Mouse (Mus musculus): Measurements from ENCODE around the gene Iqcf1.

Iqcf1 gene

DNA sequence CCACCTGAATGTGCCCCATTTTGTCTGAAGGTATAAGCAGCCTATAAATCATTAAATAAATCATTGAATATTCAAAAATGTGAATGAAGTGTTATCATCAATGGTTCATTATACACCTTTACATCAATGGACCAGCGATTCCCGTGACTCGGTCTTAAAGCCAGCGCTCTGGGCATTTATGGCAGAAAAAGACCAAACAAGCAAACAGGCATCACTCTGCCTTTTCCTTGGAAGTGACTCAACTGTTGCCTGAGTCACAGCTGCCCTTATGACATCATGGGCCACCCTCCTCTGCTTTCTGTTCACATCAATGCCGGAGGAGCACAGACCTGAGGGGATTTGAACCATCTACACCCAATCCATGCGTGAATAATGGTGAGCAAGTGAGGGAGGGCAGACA, at the start of gene Iqcf1:
Gene Iqcf1, plus strand, starts transcription at position 301 of the 400 bp plus-strand sequence.
- CTCF ChIA-PET, result no interaction called here

DNA sequence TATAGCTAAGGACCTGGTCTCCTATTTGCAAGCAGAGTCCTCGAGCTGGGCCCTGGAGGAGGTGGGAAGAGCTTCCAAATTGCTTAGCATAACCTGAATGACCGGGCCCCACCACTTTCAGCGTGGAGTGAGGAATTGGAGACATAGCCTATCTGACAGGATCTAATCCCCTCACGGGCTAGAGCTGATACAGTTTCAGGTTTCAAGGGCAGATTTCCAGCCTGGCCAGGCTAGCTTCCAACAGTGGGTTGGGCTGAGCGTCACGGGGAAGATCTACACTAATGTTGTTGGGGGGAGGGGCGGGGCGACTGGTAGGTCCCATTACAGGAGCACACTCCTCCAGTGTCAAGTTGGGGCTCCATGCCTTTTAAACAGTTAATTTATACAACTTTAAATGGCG, 49.1 kb upstream of the Iqcf1 start:
- CTCF ChIA-PET, result interaction anchor here (0.5 kb wide), 1 partner anchor 40 kb away, joined by 3 read pairs; no protein-coding TSS in a partner anchor

DNA sequence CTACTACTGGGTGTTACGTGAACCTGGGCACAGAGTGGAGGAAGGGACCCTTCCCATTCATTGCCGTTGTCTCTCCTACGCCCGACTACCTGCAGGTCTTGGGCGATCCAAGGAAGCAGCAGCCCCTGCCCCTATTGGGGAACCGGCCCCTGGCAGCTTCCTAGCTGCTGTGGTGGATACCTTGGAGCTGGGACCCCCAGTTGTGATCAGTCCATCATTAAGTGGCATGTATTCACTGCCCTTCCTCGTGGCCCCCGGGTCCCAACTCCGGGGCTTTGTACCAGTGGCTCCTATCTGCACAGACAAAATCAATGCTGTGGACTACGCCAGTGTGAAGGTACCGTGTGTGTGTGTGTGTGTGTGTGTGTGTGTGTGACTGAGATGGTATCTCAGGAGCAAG, 48.5 kb upstream of the Iqcf1 start:
- CTCF ChIA-PET, result no interaction called here

DNA sequence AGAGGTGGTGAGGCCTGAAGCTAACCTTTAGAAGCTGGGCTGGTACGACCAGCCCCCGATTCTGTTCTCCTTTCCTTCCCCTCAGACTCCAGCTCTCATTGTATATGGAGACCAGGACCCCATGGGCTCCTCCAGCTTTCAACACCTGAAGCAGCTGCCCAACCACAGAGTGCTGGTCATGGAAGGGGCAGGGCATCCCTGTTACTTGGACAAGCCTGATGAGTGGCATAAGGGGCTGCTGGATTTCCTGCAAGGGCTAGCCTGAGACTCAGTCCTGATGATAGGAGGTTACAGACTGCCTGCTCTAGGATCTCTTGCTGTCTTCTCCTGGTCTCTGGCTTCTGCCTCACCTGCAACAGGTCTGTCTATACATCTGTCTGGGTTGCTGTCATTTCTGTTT, 47.9 kb upstream of the Iqcf1 start:
- CTCF ChIA-PET, result no interaction called here

DNA sequence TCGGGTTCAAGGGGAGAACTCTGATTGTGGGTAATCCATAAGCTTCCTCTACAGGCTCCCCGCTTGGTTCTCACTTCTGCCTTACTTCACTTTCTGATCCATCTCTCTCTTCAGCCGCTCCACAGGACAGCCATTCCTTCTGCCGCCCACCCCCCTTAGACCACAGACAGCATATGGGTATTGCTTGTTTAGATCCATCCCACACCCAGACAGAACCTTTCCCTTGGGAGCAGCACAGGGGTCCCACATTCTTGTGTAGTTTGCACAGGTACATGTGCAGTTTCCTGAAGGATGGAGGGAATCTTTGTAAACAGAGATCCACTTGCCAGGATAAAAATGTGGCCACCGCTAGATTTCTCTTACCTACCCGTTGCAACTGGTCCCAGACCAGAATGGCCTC, 47.4 kb upstream of the Iqcf1 start:
- CTCF ChIA-PET, result no interaction called here

DNA sequence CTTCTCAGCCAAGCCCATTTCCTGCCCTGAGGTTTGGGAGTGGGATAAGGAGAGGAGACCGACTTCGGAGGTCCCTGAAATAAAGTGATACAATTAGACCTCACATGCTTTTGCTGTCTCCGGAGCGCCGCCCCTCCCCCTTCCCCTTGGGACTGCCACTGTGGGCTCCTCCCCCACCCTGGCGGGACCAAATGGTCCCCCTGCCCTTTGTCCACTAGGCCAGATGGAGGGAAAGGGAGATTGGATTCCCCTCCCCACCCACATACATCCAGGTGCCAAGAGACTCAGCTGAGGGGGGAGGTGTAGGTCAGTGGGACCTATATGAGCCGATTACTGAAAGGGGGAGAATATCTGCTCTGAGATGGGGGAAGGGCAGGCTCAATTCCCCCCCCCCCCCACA, 46.9 kb upstream of the Iqcf1 start:
- CTCF ChIA-PET, result no interaction called here

DNA sequence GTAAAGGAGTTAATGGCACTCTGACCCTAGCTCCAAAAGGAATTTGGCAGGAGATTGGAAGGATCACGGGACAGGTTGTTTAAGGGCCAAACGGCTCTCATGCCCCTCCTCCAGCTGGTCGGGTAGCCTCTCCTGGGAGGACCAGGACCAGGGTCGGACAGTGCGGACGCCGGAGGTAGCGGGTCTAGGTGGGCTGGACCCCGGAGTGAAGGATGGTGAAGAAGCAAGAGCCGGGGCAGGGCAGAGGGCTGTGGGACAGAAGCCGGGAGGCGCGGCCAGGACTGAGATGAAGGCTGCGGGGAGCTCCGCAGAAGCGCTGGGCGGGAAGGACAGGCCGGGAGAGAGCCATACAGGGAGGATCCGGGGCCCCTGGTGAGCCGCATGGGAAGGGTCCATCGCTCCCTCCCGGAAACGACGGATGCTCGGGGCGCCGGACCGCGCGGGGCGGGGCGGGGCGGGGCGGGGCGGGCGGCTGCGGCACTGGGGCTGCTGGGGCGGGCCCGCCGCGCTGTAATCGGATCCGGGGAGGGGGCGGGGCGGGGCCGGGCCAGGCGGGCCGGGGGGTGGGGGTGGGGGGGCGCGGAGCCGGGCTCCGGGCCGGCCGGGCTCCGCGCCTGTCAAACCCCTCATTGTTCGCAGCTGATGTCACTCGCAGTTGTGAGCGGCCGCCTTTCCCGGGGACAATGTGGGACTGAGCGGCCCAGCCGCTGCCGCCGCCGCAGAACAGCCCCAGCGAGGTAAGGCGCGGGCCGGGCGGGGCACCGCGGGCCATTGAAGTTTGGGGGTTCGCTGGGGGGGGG, 46.3 kb upstream of the Iqcf1 start, which contains the start of gene Pcbp4:
Gene Pcbp4, plus strand, starts transcription at position 21 of the 800 bp plus-strand sequence.
- CTCF ChIA-PET, result no interaction called here

DNA sequence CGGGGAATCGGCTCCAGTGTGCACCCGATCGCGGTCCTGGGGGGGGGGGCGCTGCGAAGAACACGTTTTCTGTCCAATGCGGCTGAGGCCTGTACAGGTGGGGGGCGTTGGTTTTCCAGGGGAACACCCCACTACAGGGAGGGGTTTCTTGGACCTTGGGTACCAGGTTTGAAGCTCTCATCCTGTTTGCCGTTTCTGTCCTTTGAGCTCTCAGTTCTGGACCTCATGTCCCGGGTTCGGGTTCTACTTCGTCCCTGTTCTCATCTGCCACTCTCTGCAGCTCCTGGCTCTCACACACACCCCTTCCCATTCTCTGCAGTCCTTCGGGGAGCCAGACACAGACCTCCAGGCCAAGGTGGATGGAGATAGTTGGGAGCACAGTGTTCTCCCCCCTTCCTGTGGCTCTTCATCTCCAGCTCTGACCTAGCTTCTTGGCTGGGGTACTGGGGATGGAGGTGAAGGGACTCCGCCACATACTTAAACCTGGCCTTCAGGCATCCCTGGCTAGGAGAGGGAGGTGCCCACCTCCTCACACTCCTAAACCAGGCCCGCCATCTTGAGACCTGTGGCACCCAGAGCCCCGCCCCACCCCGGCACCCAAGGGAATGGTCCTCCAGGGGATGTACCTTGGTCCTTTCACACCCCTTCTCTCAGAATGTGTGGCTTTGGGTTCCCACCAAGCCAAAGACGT, 45.6 kb upstream of the Iqcf1 start:
- CTCF ChIA-PET, result no interaction called here

DNA sequence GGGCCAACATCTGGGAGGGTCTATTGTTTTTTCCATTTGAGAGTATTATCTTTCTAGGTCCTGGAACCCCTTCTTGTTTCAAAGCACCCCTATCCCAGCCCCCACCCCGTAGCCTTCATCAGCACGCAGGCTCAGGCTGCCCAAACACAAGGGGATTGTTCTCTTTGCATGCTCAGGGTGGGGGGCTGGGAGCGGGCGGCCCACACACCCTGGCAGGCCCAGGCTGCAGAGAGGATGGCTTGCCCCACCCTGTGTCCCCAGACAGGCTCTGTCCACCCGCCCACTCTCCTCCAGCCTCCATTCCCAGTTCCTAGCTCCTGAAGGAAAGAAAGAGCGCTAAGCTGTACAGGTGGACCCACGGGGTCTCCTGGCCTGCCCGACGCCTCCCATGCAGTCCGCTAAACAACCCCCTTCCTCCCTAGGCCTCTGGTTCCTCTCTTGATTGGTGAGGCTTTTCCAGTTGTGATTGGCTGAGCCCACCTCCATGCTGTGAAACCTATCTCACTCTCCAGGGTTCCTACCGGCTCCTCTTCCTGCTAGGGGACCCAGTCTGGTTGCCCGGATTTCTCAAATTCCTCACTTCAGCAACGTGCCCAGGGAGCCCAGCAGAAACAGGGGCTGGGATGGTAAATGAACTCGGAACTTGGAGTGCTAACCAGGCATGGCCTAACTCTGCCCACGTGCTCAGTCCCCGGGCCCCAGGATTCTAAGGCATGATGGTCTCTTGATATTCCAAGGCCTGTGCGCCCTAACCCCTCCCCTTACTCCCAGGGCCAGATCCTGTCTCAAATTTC, 44.7 kb upstream of the Iqcf1 start:
- CTCF ChIA-PET, result no interaction called here

DNA sequence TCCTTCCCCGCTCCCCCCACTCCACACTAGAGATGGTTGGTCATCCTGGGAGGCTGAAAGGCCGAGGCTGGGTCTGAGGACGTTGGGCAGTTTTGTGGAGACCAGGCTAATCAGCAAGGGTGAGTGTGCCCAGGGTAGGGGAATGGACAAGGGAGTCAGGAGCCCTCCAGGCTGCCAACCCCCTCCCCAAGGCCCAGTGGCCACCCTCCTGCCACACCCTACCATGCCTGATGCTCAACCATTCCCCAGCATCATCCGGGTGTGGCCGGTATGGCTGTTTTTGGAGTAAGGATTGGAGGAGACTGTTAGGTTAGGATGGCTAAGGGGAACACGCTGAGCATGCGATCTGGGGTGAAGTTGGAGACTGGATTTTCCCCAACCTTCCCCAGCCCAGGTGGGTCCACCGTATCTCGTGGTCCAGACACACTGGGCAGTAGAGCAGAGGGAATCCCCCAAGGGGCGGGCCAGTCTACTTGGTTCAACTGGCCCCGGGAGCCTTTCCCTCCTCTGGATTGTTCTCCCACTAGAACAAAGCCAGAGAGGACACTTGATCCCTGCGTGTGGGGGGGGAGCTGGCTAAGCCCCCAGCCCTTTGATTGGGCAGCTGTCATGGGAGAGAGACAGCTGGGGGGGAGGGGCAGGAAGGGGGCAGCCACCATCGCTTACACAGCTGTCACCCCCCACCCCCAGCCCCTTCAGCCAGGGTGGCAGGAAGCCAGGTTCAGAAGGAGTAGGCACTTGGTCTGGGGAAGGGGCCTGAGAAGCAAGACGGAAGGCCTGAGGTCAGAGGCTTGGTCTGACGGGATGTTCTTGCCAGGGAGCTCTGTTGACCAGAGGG, 43.2 kb upstream of the Iqcf1 start:
- CTCF ChIA-PET, result no interaction called here

DNA sequence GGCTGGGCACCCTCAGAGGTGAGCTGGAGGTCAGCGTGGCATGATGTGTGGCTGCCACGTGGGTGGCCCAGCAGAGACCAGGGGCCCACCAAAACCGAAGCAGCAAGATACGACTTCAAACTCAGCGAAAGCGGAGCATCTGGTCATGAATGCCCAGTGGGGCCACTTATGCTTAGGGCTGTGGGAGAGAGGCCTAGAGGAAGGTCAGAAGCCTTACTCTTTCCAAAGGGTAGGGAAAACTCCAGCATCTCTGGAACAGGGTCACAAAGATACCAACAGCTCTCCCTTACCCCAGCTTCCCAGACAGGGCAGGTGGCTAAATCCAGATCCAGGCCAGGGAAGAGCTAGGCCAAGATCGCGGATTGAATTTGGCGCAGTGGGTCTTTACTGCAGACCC, 42.6 kb upstream of the Iqcf1 start:
- CTCF ChIA-PET, result no interaction called here

DNA sequence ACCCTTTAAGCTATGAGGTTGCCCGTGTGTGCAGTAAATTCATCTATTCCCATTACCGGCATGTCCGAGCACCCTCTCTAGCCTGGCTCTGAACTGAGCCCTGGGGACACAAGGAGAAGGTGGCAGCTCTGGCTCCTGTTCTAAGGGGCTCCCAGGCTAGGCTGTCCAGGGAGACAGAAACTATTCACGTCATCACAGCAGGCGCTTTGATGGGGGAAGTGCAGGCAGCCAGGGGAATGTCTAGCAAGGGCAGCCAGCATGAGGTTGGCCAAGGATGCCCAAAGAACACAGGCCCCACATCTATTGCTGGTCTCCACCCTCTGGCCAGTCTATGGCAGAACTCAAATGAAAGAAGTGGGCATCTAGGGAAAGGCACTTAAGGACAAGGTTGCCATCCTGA, 41.8 kb upstream of the Iqcf1 start:
- CTCF ChIA-PET, result no interaction called here

DNA sequence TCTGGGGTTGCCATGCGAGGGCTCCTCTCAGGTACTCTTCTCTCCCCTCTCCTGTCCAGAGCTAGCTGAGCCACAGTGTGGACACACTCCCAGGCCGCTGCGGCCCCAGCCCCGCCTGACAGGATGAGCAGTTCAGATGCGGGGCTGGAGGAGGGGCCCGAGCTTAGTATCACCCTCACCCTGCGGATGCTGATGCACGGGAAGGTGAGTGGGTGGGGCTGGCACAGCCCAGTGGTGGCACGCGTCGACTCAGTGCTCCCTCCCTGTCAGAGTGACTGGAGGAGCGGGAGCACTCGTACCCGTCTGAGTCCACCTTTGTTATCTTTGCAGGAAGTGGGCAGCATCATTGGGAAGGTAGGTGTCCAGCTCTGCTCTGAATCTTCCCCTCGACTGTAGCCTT, 39.8 kb upstream of the Iqcf1 start:
- CTCF ChIA-PET, result no interaction called here

DNA sequence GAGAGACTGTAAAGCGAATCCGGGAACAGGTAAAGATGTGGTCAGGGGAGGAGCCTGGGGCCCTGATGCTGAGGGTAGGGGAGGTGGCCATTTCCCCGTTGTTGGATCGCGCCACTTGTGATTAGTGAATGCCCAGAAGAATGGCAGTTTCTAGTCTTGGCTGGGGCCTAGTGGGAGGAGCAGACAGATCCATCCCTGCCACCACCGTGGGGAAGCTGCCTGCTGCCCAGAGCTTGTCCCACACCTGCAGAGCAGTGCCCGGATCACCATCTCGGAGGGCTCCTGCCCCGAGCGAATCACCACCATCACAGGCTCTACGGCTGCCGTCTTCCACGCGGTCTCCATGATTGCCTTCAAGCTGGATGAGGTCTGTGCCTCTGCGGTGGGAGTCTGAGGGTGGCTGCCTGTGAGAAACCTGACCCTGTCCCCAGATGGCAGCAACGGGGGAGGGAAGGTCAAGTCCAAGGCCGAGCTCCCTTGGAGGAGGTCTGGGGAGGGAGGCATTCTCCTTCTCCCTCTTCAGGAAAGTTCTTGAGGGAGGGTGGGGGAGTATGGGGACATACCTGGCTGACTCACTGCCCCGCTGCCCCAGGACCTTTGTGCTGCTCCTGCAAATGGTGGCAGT, 39.3 kb upstream of the Iqcf1 start:
- CTCF ChIA-PET, result interaction anchor here (0.6 kb wide), 1 partner anchor 17 kb away, joined by 12 read pairs; no protein-coding TSS in a partner anchor

DNA sequence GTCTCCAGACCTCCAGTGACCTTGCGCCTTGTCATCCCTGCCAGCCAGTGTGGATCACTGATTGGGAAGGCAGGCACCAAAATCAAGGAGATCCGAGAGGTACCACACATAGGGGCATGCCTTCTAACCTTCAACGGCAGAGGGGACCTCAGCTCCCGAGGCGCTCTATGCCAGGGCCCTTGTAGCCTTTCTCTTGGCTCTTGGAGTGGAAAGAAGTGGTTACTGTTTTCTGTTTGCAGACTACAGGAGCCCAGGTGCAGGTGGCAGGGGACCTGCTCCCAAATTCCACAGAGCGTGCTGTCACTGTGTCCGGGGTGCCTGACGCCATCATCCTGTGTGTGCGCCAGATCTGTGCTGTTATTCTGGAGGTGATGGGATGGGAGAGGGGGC, 38.7 kb upstream of the Iqcf1 start:
- CTCF ChIA-PET, result no interaction called here

DNA sequence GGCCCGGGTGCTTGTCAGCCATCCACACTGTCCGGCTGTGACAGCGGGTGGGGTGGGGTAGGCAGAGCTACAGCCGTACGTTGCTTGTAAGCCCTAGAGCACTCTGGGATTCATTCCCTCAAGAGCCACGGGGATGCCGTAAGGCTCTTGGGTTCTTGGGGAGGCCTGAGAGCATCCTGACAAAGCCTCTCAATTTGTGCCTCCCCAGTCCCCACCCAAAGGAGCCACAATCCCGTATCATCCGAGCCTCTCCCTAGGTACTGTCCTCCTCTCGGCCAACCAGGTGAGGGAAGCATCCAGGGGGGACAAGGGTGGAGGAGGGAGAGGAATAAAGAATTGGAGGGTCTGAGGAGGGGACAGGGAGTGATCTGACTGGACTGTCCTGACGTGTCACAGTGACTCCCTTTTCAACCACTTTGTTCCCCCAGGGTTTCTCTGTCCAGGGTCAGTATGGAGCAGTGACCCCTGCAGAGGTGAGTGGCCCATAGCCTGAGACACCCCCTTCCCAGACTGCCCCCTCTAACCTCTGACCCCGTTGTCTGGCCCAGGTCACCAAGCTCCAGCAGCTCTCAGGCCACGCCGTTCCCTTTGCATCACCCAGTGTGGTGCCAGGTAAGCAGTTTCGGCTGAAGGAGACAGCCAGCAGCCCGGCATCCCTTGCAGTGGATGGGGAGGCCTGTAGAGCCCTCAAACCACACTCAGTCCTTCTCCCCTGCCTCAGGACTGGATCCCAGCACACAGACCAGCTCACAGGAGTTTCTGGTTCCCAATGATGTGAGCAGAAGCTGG, 37.9 kb upstream of the Iqcf1 start:
- CTCF ChIA-PET, result no interaction called here

DNA sequence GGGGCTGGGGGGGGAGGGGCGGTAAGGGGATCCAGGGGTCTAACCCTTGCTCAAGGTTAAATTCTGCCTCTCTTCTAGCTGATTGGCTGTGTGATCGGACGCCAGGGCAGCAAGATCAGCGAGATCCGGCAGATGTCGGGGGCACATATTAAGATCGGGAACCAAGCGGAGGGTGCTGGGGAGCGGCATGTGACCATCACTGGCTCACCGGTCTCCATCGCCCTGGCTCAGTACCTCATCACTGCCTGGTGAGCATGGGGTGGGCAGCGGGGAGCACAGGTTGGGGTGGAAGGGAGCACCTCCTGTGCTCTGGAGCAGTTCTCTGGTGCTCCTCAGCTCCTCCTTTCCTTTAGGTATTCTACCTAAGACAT, 37.4 kb upstream of the Iqcf1 start:
- CTCF ChIA-PET, result no interaction called here

DNA sequence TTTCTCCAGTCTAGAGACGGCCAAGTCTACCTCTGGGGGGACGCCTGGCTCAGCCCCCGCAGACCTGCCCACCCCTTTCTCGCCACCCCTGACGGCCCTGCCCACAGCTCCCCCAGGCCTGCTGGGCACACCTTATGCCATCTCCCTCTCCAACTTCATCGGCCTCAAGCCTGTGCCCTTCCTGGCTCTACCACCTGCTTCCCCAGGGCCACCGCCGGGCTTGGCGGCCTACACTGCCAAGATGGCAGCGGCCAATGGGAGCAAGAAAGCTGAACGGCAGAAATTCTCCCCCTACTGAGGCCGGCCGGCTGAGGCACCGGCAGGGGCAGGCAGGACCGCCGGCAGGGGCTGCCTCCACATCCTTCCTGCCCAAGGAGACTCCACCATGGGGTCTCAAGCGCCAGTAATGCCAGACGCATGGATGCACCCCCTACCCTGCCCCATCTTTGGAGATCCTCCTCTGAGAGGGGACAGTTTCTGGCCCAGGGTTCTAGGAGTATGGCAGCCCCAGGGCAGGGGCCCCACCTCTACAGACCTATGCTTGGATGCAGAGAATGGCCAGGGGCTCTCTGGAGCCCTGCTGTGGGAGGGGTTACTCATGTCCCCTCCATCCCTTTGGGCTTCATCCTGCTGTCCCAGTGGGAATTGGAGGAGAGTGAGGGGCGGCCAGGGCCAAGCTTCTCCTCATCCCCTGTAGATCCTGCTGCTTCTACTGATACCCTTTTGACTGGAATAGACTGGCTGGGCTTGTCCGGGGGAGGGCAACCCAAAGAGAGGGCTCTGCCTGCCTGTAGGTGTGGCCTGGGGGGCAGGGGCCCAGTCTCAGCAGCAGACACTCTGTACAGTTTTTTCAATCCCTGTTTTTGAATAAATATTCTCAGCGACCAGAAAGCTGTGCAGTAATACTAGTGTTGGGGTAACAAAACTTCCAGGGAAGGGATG, 36.4 kb upstream of the Iqcf1 start:
- CTCF ChIA-PET, result no interaction called here

DNA sequence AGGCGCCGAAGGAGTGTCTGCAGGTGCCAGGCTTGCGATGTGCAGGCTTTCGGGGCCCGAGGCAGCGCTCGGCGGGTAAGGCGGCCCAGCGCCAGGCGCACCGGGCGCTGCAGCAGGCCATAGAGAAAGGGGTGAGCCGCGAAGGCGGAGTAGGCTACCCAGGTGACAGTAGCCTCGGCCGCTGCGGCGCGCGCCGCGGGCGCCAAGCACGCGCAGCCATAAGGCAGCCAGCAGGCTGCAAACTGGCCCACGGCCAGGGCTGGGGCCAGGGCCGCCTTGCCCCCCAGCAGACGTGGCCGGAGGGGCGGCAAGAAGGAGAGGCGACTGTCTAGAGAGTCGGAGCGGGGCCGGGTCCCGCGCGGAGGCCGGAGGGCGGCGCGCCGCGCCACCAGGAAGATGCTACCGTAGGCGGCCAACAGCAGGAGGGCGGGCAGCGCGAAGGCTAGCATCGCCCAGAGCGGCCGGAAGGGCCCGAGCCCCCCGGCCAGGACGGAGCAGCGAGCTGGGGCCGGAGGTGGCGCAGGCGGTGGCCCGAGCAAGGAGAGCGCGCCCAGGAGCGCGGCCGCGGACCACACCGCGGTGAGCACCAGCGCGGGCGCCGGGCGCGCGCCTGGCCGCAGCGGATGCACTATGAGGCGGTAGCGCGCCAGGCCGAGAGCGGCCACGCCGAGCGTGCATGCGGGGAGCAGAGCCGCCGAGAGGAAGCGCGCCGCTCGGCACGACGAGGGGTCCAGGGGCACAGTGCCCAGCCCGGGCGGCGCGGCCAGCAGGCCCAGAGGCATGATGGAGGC, 34.8 kb upstream of the Iqcf1 start:
- CTCF ChIA-PET, result no interaction called here

Measured in spleen, embryonic (tissue).